Mouse (Mus musculus): ENCODE measurements around the gene Cadps2. TPM values are rescaled to one million over a fixed set of nuclear protein-coding genes. Genes with fewer than 3 reads are reported as not detected.

Gene Cadps2
- total RNA-seq, 2 experiments from 2014 or later, result 1.7 to 1.8 TPM

- DNase-seq (ENCODE audit: low spot score), result no peak
- intact Hi-C loops (cut with DNase I), result no loop called here
Measured at GRCm38 (mm10) chr6:23791822-23792221, 47.4 kb downstream of the Cadps2 start.

- intact Hi-C loops (cut with DNase I), result no loop called here
- no peak for DNase-seq (ENCODE audit: low spot score)
Measured at GRCm38 (mm10) chr6:23777641-23778040, 61.6 kb downstream of the Cadps2 start.

GRCm38 (mm10) chr6:23762204-23762603, 77.0 kb downstream of the Cadps2 start:
- no peak for DNase-seq (ENCODE audit: low spot score)
- intact Hi-C loops (cut with DNase I), result no loop called here

- no peak for DNase-seq (ENCODE audit: low spot score)
- intact Hi-C loops (cut with DNase I), result loop anchor here (5.0 to 10.0 kb wide), 2 partner anchors 129 to 597 kb away; no protein-coding TSS in a partner anchor
Measured at GRCm38 (mm10) chr6:23758249-23758648, 81.0 kb downstream of the Cadps2 start.

- no peak for DNase-seq (ENCODE audit: low spot score)
- intact Hi-C loops (cut with DNase I), result no loop called here
Measured at GRCm38 (mm10) chr6:23748823-23749222, 90.4 kb downstream of the Cadps2 start.

GRCm38 (mm10) chr6:23740010-23740409, 99.2 kb downstream of the Cadps2 start:
- intact Hi-C loops (cut with DNase I), result no loop called here
- DNase-seq (ENCODE audit: low spot score), result no peak

GRCm38 (mm10) chr6:23732750-23733149, 106.5 kb downstream of the Cadps2 start:
- intact Hi-C loops (cut with DNase I), result no loop called here
- no peak for DNase-seq (ENCODE audit: low spot score)

- DNase-seq (ENCODE audit: low spot score), result no peak
- intact Hi-C loops (cut with DNase I), result no loop called here
Measured at GRCm38 (mm10) chr6:23728620-23729019, 110.6 kb downstream of the Cadps2 start.

- intact Hi-C loops (cut with DNase I), result no loop called here
- DNase-seq (ENCODE audit: low spot score), result no peak
Measured at GRCm38 (mm10) chr6:23723697-23724096, 115.5 kb downstream of the Cadps2 start.

- DNase-seq (ENCODE audit: low spot score), result no peak
- intact Hi-C loops (cut with DNase I), result no loop called here
Measured at GRCm38 (mm10) chr6:23720401-23720800, 118.8 kb downstream of the Cadps2 start.

GRCm38 (mm10) chr6:23707506-23707905, 131.7 kb downstream of the Cadps2 start:
- intact Hi-C loops (cut with DNase I), result no loop called here
- no peak for DNase-seq (ENCODE audit: low spot score)

GRCm38 (mm10) chr6:23700879-23701278, 138.3 kb downstream of the Cadps2 start:
- intact Hi-C loops (cut with DNase I), result no loop called here
- no peak for DNase-seq (ENCODE audit: low spot score)

GRCm38 (mm10) chr6:23678172-23678571, 161.0 kb downstream of the Cadps2 start:
- DNase-seq (ENCODE audit: low spot score), result no peak
- intact Hi-C loops (cut with DNase I), result no loop called here

GRCm38 (mm10) chr6:23655036-23655435, 184.2 kb downstream of the Cadps2 start, which contains the start of gene Rnf148:
Rnf148 (minus strand) TSS chr6:23655136.
- intact Hi-C loops (cut with DNase I), result no loop called here
- DNase-seq (ENCODE audit: low spot score), result no peak

- intact Hi-C loops (cut with DNase I), result no loop called here
- DNase-seq (ENCODE audit: low spot score), result no peak
Measured at GRCm38 (mm10) chr6:23650205-23650604, 189.0 kb downstream of the Cadps2 start, which contains the start of gene Rnf133. Rnf133 (minus strand) TSS chr6:23650305.

- intact Hi-C loops (cut with DNase I), result no loop called here
- no peak for DNase-seq (ENCODE audit: low spot score)
Measured at GRCm38 (mm10) chr6:23648732-23649131, 190.5 kb downstream of the Cadps2 start.

- no peak for DNase-seq (ENCODE audit: low spot score)
- intact Hi-C loops (cut with DNase I), result no loop called here
Measured at GRCm38 (mm10) chr6:23647627-23648247, 191.5 kb downstream of the Cadps2 start.

- intact Hi-C loops (cut with DNase I), result no loop called here
- DNase-seq (ENCODE audit: low spot score), result no peak
Measured at GRCm38 (mm10) chr6:23637081-23637480, 202.1 kb downstream of the Cadps2 start.

GRCm38 (mm10) chr6:23635208-23635607, 204.0 kb downstream of the Cadps2 start:
- intact Hi-C loops (cut with DNase I), result no loop called here
- DNase-seq (ENCODE audit: low spot score), result no peak

GRCm38 (mm10) chr6:23634016-23634415, 205.2 kb downstream of the Cadps2 start:
- intact Hi-C loops (cut with DNase I), result no loop called here
- DNase-seq (ENCODE audit: low spot score), result no peak

GRCm38 (mm10) chr6:23630465-23630864, 208.8 kb downstream of the Cadps2 start:
- intact Hi-C loops (cut with DNase I), result no loop called here
- no peak for DNase-seq (ENCODE audit: low spot score)

- intact Hi-C loops (cut with DNase I), result no loop called here
- no peak for DNase-seq (ENCODE audit: low spot score)
Measured at GRCm38 (mm10) chr6:23575102-23575501, 264.1 kb downstream of the Cadps2 start.
